Mouse (Mus musculus) left cerebral cortex, postnatal 10 days (tissue): ENCODE results near the gene Gm20605. TPM values are rescaled to one million over a fixed set of nuclear protein-coding genes. Genes with fewer than 3 reads are reported as not detected.
"Not testable (repeated sequence)": the region's sequence is repeated elsewhere in the genome, so short reads cannot be mapped to it uniquely, and the experiment has no call there.

Experiments used
- DNase-seq, 2 experiments: peaks; one replicate each; pipeline ENCODE4 v3.0.0; 2021 to 2022; ENCODE audit warnings: low spot score in 2 of 2, mixed read lengths in 1 of 2; ENCODE audit errors: extremely low spot score in 1 of 2
- intact Hi-C: fragments of 180-260 bp; cut with DNase I; formaldehyde crosslinking; loops from one replicate; pipeline ENCODE4 v1.15.1; 2025
- total RNA-seq, 2 experiments: library from RNA; stranded (reverse); gene quantifications; 2 replicates each; pipeline ENCODE4 v1.2.3; 2021

The Gm20605 gene
- total RNA-seq, 2 experiments from 2014 or later = 4.4 to 5.6 TPM

GRCm38 (mm10) chr5:137610548-137611244, 18.3 kb upstream of the Gm20605 start:
- intact Hi-C loops = no loop called here
- DNase-seq = peak in 1 of 2 experiments; percentile 88

- intact Hi-C loops = no loop called here
Observed at GRCm38 (mm10) chr5:137611245-137611602, 17.8 kb upstream of the Gm20605 start.

DNA sequence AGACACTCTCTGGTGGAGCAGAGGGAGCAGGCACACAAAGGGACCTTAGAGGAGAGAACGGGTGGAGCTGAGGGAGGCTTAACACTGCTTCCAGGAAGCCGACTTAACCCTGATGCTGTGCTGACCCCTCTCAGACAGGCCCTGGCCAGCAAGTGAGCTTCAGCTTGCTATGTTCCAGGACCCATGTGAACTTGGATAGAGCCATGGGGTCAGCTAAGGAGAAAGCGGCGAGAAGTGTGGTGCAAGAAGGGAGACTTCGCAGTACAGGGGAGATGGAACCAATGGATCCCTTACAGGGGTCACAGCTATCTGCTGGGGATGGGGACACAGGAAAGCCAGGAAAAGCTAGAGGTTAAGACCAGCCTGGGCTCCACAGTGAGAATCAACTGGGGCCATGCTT, 15.9 kb upstream of the Gm20605 start:
- no peak for DNase-seq
- intact Hi-C loops = no loop called here

More at GRCm38 (mm10) chr5:137611245-137611602, 17.8 kb upstream of the Gm20605 start:
- peak in 1 of 2 experiments; percentile 84 for DNase-seq

DNA sequence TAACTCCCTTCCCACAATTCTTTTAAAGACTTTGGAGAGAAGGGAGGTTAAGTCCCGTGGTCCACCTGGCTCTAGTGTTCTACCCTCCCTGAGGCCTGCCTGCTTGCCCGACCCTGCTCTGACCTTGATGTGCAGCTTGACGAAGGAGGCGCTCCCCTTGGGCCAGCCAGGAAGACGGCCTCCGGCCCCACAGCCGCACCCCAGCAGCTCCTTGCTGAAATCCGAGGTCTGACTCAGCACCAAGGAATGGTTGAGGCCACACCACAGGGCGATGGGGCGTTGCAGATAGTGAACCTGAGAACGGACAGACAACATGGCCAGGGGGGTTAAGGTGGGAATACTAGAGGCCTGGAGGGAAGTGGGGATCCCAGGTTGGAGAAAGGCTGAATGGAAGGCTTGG, 15.4 kb upstream of the Gm20605 start, which contains the start of gene Pcolce:
Gene Pcolce (minus strand): TSS at position 235 of the 400 bp plus-strand sequence.
- no peak for DNase-seq
- intact Hi-C loops = no loop called here

DNA sequence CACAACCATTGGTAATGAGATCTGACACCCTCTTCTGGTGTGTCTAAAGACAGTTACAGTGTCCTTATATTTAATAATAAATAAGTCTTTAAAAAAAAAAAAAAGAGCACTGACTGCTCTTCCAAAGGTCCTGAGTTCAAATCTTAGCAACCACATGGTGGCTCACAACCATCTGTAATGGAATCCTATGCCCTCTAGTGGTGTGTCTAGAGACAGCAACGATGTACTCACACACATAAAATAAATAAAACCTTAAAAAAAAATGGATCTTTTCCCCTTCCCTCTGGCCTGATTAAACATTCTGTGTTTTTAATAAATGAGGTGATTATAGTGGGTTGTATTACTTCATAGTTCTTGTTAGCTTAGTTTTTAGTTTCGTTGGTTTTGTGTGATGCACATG, 14.1 kb upstream of the Gm20605 start:
- intact Hi-C loops = not testable (repeated sequence)

GRCm38 (mm10) chr5:137615347-137615746, 13.6 kb upstream of the Gm20605 start:
- no peak for DNase-seq
- intact Hi-C loops = no loop called here

More for the DNA sequence above, 14.1 kb upstream of the Gm20605 start:
- DNase-seq = not testable (repeated sequence)

DNA sequence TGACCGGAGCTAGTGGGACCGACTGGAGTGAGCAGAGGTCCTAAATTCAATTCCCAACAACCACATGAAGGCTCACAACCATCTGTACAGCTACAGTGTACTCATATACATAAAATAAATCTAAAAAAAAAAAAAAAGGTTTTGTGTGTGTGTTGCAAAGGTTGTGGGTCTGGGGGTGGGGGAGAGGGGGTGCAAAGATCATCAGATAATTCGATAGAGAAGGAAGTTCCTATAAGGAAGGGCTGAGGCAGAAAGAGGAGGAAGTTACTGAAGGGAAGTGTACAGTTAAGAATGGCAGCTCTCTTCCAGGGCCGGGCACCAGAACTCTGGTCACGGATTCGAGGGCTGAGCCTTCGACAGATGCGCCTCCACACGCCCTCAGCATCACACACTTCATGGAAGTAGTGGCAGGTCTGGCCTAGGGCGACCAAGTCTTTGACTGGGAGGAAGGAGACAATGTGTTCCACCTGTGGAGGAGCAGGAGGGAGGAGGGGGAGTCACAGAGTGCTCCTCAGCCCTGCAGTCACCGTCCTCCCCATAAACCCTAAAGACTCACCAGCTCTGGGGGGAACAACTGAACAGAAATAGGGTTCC, 4.9 kb upstream of the Gm20605 start:
- intact Hi-C loops = no loop called here
- peak in 1 of 2 experiments; percentile 20 for DNase-seq

DNA sequence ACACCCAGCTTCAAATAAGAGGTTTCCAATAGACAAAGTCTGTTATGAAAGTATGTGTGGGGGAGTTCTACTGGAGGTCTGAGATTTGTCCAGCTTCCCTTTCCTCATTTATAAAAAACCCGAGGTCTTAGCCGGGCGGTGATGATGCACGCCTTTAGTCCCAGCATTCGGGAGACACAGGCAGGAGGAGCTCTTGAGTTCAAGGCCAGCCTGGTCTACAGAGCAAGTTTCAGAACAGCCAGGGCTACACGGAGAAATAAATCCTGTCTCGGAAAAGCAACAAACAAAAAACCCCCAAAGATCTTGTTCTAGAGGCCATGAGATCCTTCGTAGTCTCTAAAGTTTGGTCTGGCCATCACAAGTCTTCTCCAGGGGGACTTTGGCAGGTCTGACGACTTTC, 984 bp upstream of the Gm20605 start:
- DNase-seq = peak in 1 of 2 experiments; percentile 25
- intact Hi-C loops = no loop called here

- intact Hi-C loops = no loop called here
- peak; percentile 41 to 79 for DNase-seq
Observed at GRCm38 (mm10) chr5:137629306-137629721, 339 bp downstream of the Gm20605 start.

DNA sequence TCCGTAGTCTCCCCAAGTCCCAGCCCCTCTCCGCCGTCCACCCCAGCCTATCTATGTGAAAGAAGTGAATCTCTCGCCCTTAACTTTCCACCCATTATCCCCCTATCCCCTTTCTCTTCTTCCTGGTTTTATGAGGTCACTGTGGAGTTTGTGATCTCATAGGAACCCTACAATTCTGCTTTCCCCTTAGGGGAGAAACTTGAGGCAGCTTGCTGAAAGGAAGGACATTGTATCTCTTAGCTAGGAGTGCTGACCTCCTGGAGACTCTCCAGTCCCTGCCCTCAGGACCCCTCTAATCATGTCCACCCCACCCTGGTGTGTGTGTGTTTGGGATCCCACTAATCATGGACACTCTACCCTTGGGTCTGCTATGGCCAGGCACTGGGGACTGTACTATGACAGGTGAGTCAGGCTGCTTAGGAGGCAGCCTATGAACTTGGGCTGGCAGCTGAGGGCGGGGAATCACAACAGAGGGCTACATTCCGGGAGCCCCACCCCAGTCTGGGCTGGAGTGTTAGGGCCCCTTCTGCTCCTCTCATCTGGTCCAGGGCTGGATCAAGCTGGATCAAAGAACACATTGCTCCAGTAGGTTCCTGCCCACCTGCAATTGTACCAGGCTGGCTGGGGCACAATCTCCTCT, 1.1 kb downstream of the Gm20605 start:
- intact Hi-C loops = no loop called here
- peak in 1 of 2 experiments; percentile 56 for DNase-seq

GRCm38 (mm10) chr5:137630602-137631001, 1.6 kb downstream of the Gm20605 start:
- peak in 1 of 2 experiments; percentile 67 for DNase-seq
- intact Hi-C loops = no loop called here

DNA sequence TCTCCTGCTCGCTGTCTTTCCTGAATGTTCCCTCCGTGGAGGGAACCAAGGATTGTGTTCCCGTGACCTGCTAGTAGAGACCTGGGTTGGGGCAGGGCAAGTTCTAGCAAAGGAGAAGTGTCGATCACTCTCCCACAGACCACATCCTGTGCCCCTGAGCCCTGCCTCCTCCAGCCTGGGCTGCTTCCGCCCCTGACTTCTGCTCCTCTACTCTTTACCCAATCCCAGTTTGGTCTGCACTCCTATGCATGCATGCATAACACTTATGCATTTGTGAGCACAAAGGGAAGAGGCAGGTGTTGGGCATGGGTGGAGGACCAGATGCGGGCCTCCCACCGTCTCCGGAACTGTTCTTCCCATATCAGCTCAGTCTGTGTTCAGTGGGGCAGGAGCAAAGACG, 2.2 kb downstream of the Gm20605 start:
- intact Hi-C loops = no loop called here
- peak in 1 of 2 experiments; percentile 68 for DNase-seq

- intact Hi-C loops = no loop called here
Observed at GRCm38 (mm10) chr5:137631591-137631990, 2.6 kb downstream of the Gm20605 start.

DNA sequence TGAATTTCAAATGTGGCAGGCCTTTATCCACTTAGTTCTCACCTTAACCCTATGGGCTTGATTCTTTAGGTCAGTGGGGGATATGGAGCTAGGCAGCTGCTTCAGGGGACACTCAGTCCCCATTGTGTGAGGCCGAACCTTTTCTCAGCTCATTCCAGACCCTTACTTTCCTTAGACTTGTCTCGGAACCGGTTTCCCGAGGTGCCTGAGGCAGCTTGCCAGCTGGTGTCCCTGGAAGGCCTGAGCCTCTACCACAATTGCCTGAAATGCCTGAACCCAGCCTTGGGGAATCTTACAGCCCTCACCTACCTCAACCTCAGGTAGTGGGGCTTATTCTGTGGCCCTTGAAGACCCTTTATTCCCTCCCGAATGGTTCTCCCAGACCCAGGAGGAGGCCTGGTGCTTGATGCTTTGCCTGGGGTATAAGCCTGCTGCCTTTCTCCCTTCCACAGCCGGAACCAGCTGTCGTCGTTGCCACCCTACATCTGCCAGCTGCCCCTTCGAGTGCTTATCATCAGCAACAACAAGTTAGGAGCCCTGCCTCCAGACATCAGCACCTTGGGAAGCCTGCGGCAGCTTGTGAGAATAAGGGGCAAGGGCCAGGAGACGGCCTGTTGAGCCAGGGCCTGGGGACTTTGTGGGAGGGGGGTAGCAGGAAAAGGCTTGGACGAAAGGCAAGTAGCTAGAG, 4.6 kb downstream of the Gm20605 start:
- intact Hi-C loops = no loop called here
- DNase-seq = peak in 1 of 2 experiments; percentile 39

More at GRCm38 (mm10) chr5:137631591-137631990, 2.6 kb downstream of the Gm20605 start:
- DNase-seq = no peak

- intact Hi-C loops = no loop called here
- DNase-seq = no peak
Observed at GRCm38 (mm10) chr5:137639472-137639871, 10.5 kb downstream of the Gm20605 start.

GRCm38 (mm10) chr5:137641054-137641453, 12.1 kb downstream of the Gm20605 start, which contains the start of gene Sap25:
Sap25 (plus strand) TSS chr5:137641334.
- intact Hi-C loops = no loop called here

GRCm38 (mm10) chr5:137642886-137643285, 13.9 kb downstream of the Gm20605 start:
- intact Hi-C loops = no loop called here
- DNase-seq = no peak

More at GRCm38 (mm10) chr5:137641054-137641453, 12.1 kb downstream of the Gm20605 start, which contains the start of gene Sap25:
- peak in 1 of 2 experiments; percentile 53 for DNase-seq

GRCm38 (mm10) chr5:137644484-137644883, 15.5 kb downstream of the Gm20605 start:
- DNase-seq = no peak
- intact Hi-C loops = no loop called here

DNA sequence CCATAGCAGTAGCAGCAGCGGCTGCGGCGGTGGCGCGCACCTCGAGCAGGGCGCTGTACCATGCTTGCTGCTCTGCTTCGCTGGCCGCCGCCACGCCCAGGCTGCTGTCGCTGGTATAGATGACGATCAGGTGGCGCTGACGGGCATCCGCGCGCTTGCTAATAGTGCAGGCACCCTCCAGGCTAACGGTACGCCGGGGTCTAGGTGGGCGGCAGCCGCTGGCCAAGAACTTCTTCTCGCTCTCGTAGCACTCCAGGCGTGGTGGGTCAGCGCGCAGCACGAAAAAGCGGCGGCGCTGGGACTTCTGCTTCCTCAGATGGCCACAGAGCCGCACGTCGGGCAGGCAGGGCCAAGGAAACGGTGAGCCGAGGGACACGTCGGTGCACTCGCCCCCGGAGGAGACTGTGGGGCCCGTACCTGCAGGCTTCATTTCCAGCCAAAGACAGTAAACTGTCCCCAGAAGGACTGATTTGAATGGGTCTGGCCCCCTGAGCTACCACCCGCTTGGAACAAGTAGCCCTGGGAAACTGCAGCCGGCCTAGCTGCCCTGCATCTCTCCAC, 16.2 kb downstream of the Gm20605 start:
- DNase-seq = no peak
- intact Hi-C loops = no loop called here
